Mouse (Mus musculus) c-Kit-positive CD71-positive TER-119-positive erythroid progenitor cells, embryonic 14.5 days (primary cell): ENCODE results near the gene Gm5624.
"Not testable (repeated sequence)": the region's sequence is repeated elsewhere in the genome, so short reads cannot be mapped to it uniquely, and the experiment has no call there.

ENCODE experiments used
- DNase-seq: peaks from one replicate; pipeline ENCODE4 v3.0.0-alpha.2; 2013; ENCODE audit warnings: low spot score

Gm5624 gene

GRCm38 (mm10) chr14:44627737-44628136, at the start of gene Gm5624:
TSS of gene Gm5624 (minus strand) at chr14:44627938.
- not testable (repeated sequence) for DNase-seq

- DNase-seq = not testable (repeated sequence)
These were observed 36.0 kb downstream of the Gm5624 start for GRCm38 (mm10) chr14:44591765-44592164.

GRCm38 (mm10) chr14:44582853-44583252, 44.9 kb downstream of the Gm5624 start, which contains the start of gene Gm8247:
TSS of gene Gm8247 (plus strand) at chr14:44583153.
- not testable (repeated sequence) for DNase-seq

GRCm38 (mm10) chr14:44547961-44548360, 79.8 kb downstream of the Gm5624 start:
- DNase-seq = not testable (repeated sequence)

GRCm38 (mm10) chr14:44517976-44518375, 109.8 kb downstream of the Gm5624 start, which contains the start of gene Gm17093:
TSS of gene Gm17093 (plus strand) at chr14:44518276.
- not testable (repeated sequence) for DNase-seq
